Mouse (Mus musculus): ENCODE measurements around the gene Cd46. TPM values are rescaled to one million over a fixed set of nuclear protein-coding genes. Genes with fewer than 3 reads are reported as not detected.
A peak's percentile ranks its signal among the peaks of the same experiment; 100 is the strongest.

The Cd46 gene
- polyA plus RNA-seq, 1 experiment from 2014 or later: 1.0 TPM

DNA sequence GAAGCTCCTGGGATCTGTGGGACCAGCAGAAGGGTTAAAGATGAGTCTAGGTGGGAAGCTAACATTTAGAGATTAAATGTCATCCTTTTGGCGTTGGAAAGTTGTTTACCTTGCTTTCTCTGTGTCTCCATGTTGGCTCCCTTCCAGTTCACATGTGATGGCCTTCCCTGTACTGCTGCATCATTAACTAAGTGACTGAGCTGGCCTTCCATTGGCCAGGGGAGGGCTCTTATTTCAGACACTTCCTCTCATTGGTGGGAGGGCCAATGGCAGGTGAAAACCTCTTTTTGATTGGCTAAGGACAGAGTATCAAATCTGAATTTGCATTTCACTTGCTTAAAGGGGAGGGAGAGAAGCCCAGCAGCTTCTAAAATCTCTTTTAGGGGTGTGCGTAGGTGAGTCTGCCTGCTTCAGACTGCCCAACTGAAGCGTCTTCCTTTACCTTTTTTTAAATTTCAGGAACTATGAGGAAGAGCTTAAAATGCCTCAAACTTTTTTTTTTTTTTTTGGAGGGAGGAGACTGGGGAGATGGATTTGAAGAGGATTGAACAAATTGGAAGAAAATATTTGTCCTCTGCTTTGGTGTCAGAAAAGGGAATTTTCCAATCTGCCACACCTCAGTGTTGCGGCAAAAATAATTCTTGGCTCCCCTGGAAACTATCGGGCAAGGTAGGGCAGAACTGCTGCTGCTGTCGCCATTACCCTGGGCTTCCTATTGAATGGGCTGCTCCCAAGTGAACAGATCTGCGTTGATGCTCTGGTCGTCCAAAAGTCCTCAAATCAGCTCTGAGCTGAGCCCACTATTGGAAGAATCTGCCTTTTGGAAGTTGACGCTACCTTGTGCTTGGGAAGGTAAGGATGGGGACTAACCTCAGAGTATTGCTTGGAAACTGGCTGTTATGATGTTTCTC lies 73.7 kb downstream of the Cd46 start:
- no peak overlapping the region for H3K4me2 ChIP-seq
- no peaks in the 10 kb centered on the region for H3K36me3 ChIP-seq (replicated peaks)
- no peak overlapping the region for H3K9ac ChIP-seq
- H3K4me1 ChIP-seq (replicated peaks): no peaks in the 10 kb centered on the region
- H3K9me3 ChIP-seq (replicated peaks): no peaks in the 10 kb centered on the region
- H3K27me3 ChIP-seq: no peaks in the 10 kb centered on the region
- H3K27ac ChIP-seq (replicated peaks): no peak overlapping the region
- H3K4me3 ChIP-seq (replicated peaks): no peak overlapping the region
- 70% methylated on average over 9 of the region's 9 CpGs for WGBS (ENCODE audit: insufficient replicate concordance)
- 0 out of 2 replicates have a peak, but pooled peaks have one; percentile 25 for ATAC-seq (ENCODE audit: insufficient read depth)

DNA sequence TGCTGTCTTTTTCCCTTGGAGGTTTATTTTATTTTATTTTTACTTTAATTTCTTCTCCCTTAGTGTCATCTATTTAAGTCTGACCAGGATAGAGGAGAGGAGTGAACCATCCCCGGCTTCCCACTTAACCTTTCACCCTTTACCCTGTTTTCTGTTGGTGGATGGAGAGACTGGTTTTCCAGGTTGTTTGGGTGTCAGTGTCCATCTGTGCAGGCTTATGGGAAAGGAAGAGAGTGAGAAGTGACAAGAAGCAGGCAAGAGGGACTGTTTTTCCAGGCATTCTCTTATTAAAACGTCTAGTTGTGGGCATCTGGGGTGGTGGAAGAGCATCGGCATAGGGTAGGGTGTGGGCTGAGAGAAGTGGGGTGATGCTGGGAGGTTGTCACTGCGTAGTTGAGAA lies 74.4 kb downstream of the Cd46 start:
- Histone ChIP-seq H3K27ac (replicated peaks) (no peak overlapping the region), H3K36me3 (replicated peaks) (no peaks in the 10 kb centered on the region), H3K9me3 (replicated peaks) (no peaks in the 10 kb centered on the region), H3K4me3 (replicated peaks) (no peak overlapping the region), H3K27me3 (no peaks in the 10 kb centered on the region), H3K9ac (no peak overlapping the region), H3K4me1 (replicated peaks) (no peaks in the 10 kb centered on the region), H3K4me2 (no peak overlapping the region)
- no peak for ATAC-seq (ENCODE audit: insufficient read depth)
- WGBS (ENCODE audit: insufficient replicate concordance): 72% methylated on average over 4 of the region's 4 CpGs

GRCm38 (mm10) chr1:195016811-195017501 lies 75.1 kb downstream of the Cd46 start:
- Histone ChIP-seq H3K9me3 (replicated peaks) (no peaks in the 10 kb centered on the region), H3K36me3 (replicated peaks) (no peaks in the 10 kb centered on the region), H3K4me1 (replicated peaks) (no peaks in the 10 kb centered on the region), H3K9ac (no peak overlapping the region), H3K27ac (replicated peaks) (no peak overlapping the region), H3K4me2 (no peak overlapping the region), H3K27me3 (no peaks in the 10 kb centered on the region), H3K4me3 (replicated peaks) (no peak overlapping the region)
- 63% methylated on average over 11 of the region's 11 CpGs for WGBS (ENCODE audit: insufficient replicate concordance)
- no peak for ATAC-seq (ENCODE audit: insufficient read depth)

- H3K4me1 ChIP-seq (replicated peaks): no peaks in the 10 kb centered on the region
- no peaks in the 10 kb centered on the region for H3K27me3 ChIP-seq
- H3K9ac ChIP-seq: no peak overlapping the region
- H3K27ac ChIP-seq (replicated peaks): no peak overlapping the region
- no peaks in the 10 kb centered on the region for H3K36me3 ChIP-seq (replicated peaks)
- no peak overlapping the region for H3K4me3 ChIP-seq (replicated peaks)
- ATAC-seq (ENCODE audit: insufficient read depth): no peak
- H3K4me2 ChIP-seq: no peak overlapping the region
- H3K9me3 ChIP-seq (replicated peaks): no peaks in the 10 kb centered on the region
- 68% methylated on average over 1 of the region's 1 CpGs for WGBS (ENCODE audit: insufficient replicate concordance)
These were observed 76.8 kb downstream of the Cd46 start for GRCm38 (mm10) chr1:195015281-195015680.

- no peak overlapping the region for H3K4me3 ChIP-seq (replicated peaks)
- no peaks in the 10 kb centered on the region for H3K36me3 ChIP-seq (replicated peaks)
- WGBS (ENCODE audit: insufficient replicate concordance): 51% methylated on average over 3 of the region's 3 CpGs
- H3K9me3 ChIP-seq (replicated peaks): no peaks in the 10 kb centered on the region
- H3K27ac ChIP-seq (replicated peaks): no peak overlapping the region
- H3K27me3 ChIP-seq: no peaks in the 10 kb centered on the region
- ATAC-seq (ENCODE audit: insufficient read depth): no peak
- H3K4me1 ChIP-seq (replicated peaks): no peaks in the 10 kb centered on the region
- H3K4me2 ChIP-seq: no peak overlapping the region
- no peak overlapping the region for H3K9ac ChIP-seq
These were observed 77.7 kb downstream of the Cd46 start for GRCm38 (mm10) chr1:195014201-195014885.

DNA sequence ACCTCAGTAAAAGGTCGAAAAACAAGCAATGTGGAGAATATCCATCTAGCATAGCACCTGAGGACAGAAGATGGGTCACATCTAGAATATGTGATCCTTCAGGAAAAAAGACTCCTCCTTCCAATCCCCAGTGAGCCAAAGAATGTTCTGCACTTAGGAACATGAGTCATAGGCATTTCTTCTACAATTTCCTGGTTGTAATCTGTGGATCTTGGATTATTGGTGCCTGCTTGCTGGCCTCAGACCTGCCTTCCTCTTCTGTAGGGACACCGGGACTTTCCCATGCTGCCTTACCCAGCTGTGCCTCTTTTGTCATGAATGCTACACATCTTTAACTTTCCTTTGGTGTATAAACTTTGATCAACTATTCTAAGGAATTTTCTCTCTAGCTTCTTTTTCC lies 79.5 kb downstream of the Cd46 start:
- Histone ChIP-seq H3K4me1 (replicated peaks) (no peaks in the 10 kb centered on the region), H3K4me2 (no peak overlapping the region), H3K9me3 (replicated peaks) (no peaks in the 10 kb centered on the region), H3K4me3 (replicated peaks) (no peak overlapping the region), H3K27ac (replicated peaks) (no peak overlapping the region), H3K27me3 (no peaks in the 10 kb centered on the region), H3K36me3 (replicated peaks) (no peaks in the 10 kb centered on the region), H3K9ac (no peak overlapping the region)
- ATAC-seq (ENCODE audit: insufficient read depth): no peak
- 41% methylated on average over 2 of the region's 2 CpGs for WGBS (ENCODE audit: insufficient replicate concordance)

DNA sequence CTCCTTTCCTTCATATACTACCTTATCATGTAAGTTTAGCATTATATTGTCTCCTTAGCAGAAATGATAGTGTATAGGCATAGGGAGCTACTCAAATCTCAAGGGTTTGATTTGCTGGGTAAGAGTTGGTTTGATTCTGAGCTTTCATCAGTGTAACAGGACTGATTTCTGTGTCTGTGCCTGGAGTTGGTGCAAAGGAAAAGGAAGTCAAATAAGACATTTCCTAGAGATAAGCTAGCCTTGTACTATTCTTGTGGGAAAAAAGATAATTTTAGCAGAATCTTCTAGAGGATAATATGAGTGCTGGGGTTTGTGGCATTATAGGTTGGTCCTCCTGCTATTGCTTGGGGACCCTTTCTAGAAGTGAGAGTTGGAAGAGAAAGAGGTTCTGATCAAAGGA lies 85.8 kb downstream of the Cd46 start:
- H3K36me3 ChIP-seq (replicated peaks): no peaks in the 10 kb centered on the region
- no peaks in the 10 kb centered on the region for H3K27me3 ChIP-seq
- H3K4me3 ChIP-seq (replicated peaks): no peak overlapping the region
- H3K9me3 ChIP-seq (replicated peaks): no peaks in the 10 kb centered on the region
- H3K9ac ChIP-seq: no peak overlapping the region
- H3K4me2 ChIP-seq: no peak overlapping the region
- ATAC-seq (ENCODE audit: insufficient read depth): no peak
- no peak overlapping the region for H3K27ac ChIP-seq (replicated peaks)
- no peaks in the 10 kb centered on the region for H3K4me1 ChIP-seq (replicated peaks)

- H3K4me3 ChIP-seq (replicated peaks): no peak overlapping the region
- ATAC-seq (ENCODE audit: insufficient read depth): no peak
- 20% methylated on average over 1 of the region's 1 CpGs for WGBS (ENCODE audit: insufficient replicate concordance)
These were observed 87.9 kb downstream of the Cd46 start for GRCm38 (mm10) chr1:195004194-195004593.

DNA sequence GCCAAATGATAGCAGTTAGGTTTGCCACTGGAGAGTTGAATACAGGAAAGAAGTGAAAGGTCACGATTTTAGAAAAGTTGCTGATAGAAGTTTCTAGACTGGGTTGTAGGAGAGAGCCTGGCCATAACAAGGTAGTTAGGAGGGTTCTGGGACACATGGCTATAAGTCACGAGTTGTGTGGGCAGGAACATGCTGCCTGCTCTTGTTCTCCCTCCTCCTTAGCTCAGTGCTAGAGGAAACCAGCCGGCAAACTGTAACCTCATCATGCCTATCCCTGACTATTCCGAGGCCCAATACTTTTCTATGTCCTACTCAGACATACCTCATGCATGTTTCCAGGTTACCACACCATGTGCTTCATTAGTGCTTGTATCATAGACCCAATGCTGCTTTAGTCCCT lies 88.7 kb downstream of the Cd46 start:
- H3K27me3 ChIP-seq: no peaks in the 10 kb centered on the region
- H3K4me1 ChIP-seq (replicated peaks): no peaks in the 10 kb centered on the region
- H3K36me3 ChIP-seq (replicated peaks): no peaks in the 10 kb centered on the region
- no peak overlapping the region for H3K27ac ChIP-seq (replicated peaks)
- WGBS (ENCODE audit: insufficient replicate concordance): 68% methylated on average over 4 of the region's 4 CpGs
- no peak overlapping the region for H3K4me2 ChIP-seq
- H3K4me3 ChIP-seq (replicated peaks): no peak overlapping the region
- no peaks in the 10 kb centered on the region for H3K9me3 ChIP-seq (replicated peaks)
- no peak overlapping the region for H3K9ac ChIP-seq
- ATAC-seq (ENCODE audit: insufficient read depth): no peak

More at GRCm38 (mm10) chr1:195004194-195004593, 87.9 kb downstream of the Cd46 start:
- Histone ChIP-seq H3K4me1 (replicated peaks) (no peaks in the 10 kb centered on the region), H3K36me3 (replicated peaks) (no peaks in the 10 kb centered on the region), H3K4me2 (no peak overlapping the region), H3K9ac (no peak overlapping the region), H3K27ac (replicated peaks) (no peak overlapping the region), H3K9me3 (replicated peaks) (no peaks in the 10 kb centered on the region), H3K27me3 (no peaks in the 10 kb centered on the region)

DNA sequence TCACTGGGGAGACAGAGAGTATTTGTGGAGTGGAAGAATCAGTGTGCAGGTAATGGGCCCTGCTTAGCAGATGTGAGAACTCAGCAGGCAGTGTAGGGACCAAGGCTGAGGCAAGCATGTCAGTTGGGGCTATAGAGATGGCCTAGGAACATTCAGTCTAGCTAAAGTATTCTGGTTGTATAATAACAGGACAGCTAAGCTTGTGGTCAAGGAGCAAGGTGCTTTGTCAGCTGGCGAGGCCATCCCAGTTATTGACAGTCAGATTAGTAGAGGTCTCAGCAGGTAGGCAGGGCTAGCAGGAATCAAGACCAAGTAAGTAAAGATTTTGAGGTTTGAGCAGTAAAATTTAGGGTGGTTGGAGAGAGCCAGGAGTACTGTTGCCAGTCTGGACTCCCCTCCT lies 93.7 kb downstream of the Cd46 start:
- ATAC-seq (ENCODE audit: insufficient read depth): no peak
- Histone ChIP-seq H3K27ac (replicated peaks) (no peak overlapping the region), H3K9me3 (replicated peaks) (no peaks in the 10 kb centered on the region), H3K27me3 (no peaks in the 10 kb centered on the region), H3K4me2 (no peak overlapping the region), H3K9ac (no peak overlapping the region), H3K4me1 (replicated peaks) (0 out of 2 replicates have a peak, but pooled peaks cover 3% of the 10 kb centered on the region), H3K36me3 (replicated peaks) (no peaks in the 10 kb centered on the region), H3K4me3 (replicated peaks) (no peak overlapping the region)
- 72% methylated on average over 1 of the region's 1 CpGs for WGBS (ENCODE audit: insufficient replicate concordance)

- 0 out of 2 replicates have a peak, but pooled peaks cover 16% of the 10 kb centered on the region for H3K4me1 ChIP-seq (replicated peaks)
- H3K9ac ChIP-seq: no peak overlapping the region
- no peaks in the 10 kb centered on the region for H3K27me3 ChIP-seq
- peak; percentile 61; the same call in 1 of the 2 replicates for ATAC-seq (ENCODE audit: insufficient read depth)
- no peak overlapping the region for H3K4me3 ChIP-seq (replicated peaks)
- no peaks in the 10 kb centered on the region for H3K9me3 ChIP-seq (replicated peaks)
- H3K36me3 ChIP-seq (replicated peaks): no peaks in the 10 kb centered on the region
- 52% methylated on average over 2 of the region's 2 CpGs for WGBS (ENCODE audit: insufficient replicate concordance)
- no peak overlapping the region for H3K27ac ChIP-seq (replicated peaks)
- H3K4me2 ChIP-seq: no peak overlapping the region
These were observed 96.9 kb downstream of the Cd46 start for GRCm38 (mm10) chr1:194995196-194995595.

All from liver, embryonic 15.5 days (tissue).